Mouse (Mus musculus) liver, adult 2 months (tissue): ENCODE data around the gene Zic4. TPM values are rescaled to one million over a fixed set of nuclear protein-coding genes. Genes with fewer than 3 reads are reported as not detected.

Experiments used
- DNase-seq: peaks from one replicate; pipeline ENCODE4 v3.0.0-alpha.2; 2011; ENCODE audit warnings: low read depth, low spot score; ENCODE audit errors: extremely low read depth
- H3K27ac ChIP-seq: fragments of 200-500 bp; replicated peaks from 2 replicates; pipeline ENCODE4 v1.5.1; 2012; ENCODE audit warnings: low read depth, mild to moderate bottlenecking, control low read depth, inconsistent platforms, low read length; ENCODE audit not compliant: insufficient read depth
- H3K27me3 ChIP-seq: fragments of 200-500 bp; 2 replicates; pipeline ENCODE4 v1.6.1; 2012; ENCODE audit warnings: mild to moderate bottlenecking, moderate library complexity, low read length, inconsistent platforms; ENCODE audit not compliant: control insufficient read depth, insufficient read depth
- H3K36me3 ChIP-seq: fragments of 200-500 bp; 2 replicates; pipeline ENCODE4 v1.6.1; 2012; ENCODE audit warnings: low read length, inconsistent platforms; ENCODE audit not compliant: control insufficient read depth, insufficient read depth
- H3K4me1 ChIP-seq: fragments of 200-500 bp; 2 replicates; pipeline ENCODE4 v1.6.1; 2011; ENCODE audit warnings: low read length; ENCODE audit not compliant: control insufficient read depth, insufficient read depth
- H3K4me3 ChIP-seq: fragments of 200-500 bp; 2 replicates; pipeline ENCODE4 v1.5.1; 2011; ENCODE audit warnings: low read depth, mild to moderate bottlenecking, control low read depth, low read length, moderate library complexity; ENCODE audit not compliant: insufficient read depth
- H3K79me2 ChIP-seq: fragments of 200-500 bp; 2 replicates; pipeline ENCODE4 v1.6.1; 2012; ENCODE audit warnings: inconsistent platforms, mild to moderate bottlenecking, low read length, moderate library complexity; ENCODE audit not compliant: control insufficient read depth, insufficient read depth
- H3K9ac ChIP-seq: fragments of 200-500 bp; 2 replicates; pipeline ENCODE4 v1.6.1; 2012; ENCODE audit warnings: low read depth, mild to moderate bottlenecking, control low read depth, inconsistent platforms, low read length
- CTCF ChIP-seq: fragments of 200-500 bp; IDR thresholded peaks from 2 replicates; pipeline ENCODE4 v1.5.1; 2011; ENCODE audit warnings: low read depth, low read length, control low read depth
- POLR2A ChIP-seq: fragments of 200-500 bp; IDR thresholded peaks from 2 replicates; pipeline ENCODE4 v1.6.1; 2011; ENCODE audit warnings: low read length, control low read depth; ENCODE audit not compliant: insufficient read depth; ENCODE audit errors: extremely low read depth
- WGBS: fragments of 180-500 bp; shearing (Covaris S2); methylation state at CpG from one replicate; pipeline ENCODE4 v1.1.7; 2018; 5-methylcytosine and 5-hydroxymethylcytosine counted together
- polyA plus RNA-seq: library from polyadenylated mRNA; depleted of rRNA; stranded (reverse); fragments of >200 nt; gene quantifications from 2 replicates; pipeline ENCODE4 v1.2.3, GENCODE M21; 2012
- total RNA-seq: library from RNA; depleted of rRNA; stranded (reverse); fragments of >200 nt; gene quantifications from 2 replicates; pipeline ENCODE4 v1.2.3, GENCODE M21; 2014

Zic4 gene
- total and polyA plus RNA-seq, 2 experiments, result not detected

GRCm38 (mm10) chr9:91386891-91387739 is 24.9 kb downstream of the Zic4 start:
- H3K36me3 ChIP-seq, result no peaks in the 10 kb centered on the region
- no peak for TF ChIP-seq POLR2A
- no peak for TF ChIP-seq CTCF
- 2% methylated on average over 31 of the region's 31 CpGs for WGBS
- no peak for DNase-seq
- no peak overlapping the region for H3K4me3 ChIP-seq
- H3K9ac ChIP-seq, result no peak overlapping the region
- peaks cover 38% of the 10 kb centered on the region for H3K27me3 ChIP-seq
- no peaks in the 10 kb centered on the region for H3K4me1 ChIP-seq
- H3K27ac ChIP-seq, result no peak overlapping the region
- no peaks in the 10 kb centered on the region for H3K79me2 ChIP-seq

DNA sequence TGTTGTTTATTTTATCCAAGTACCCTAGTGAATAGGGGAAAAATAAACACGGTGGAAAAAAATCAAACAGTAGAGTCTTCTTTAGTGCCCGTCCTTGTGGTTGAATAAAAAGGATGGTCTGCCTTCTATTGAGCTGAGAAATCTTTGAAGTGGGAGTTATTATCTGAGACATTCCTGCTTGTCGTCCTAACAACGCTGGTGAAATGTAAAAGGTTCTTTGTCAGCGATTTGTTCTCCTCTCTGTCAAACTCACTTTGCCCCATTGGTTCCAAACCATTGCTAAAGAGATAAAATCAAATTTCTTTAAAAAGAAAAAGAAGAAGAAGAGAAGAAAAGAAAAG is 25.5 kb downstream of the Zic4 start:
- no peak for TF ChIP-seq CTCF
- TF ChIP-seq POLR2A, result no peak
- DNase-seq, result no peak
- no peaks in the 10 kb centered on the region for H3K36me3 ChIP-seq
- under 1% methylated on average over 5 of the region's 5 CpGs for WGBS
- H3K79me2 ChIP-seq, result no peaks in the 10 kb centered on the region
- no peaks in the 10 kb centered on the region for H3K4me1 ChIP-seq
- peaks cover 33% of the 10 kb centered on the region for H3K27me3 ChIP-seq
- no peak overlapping the region for H3K9ac ChIP-seq
- no peak overlapping the region for H3K27ac ChIP-seq
- H3K4me3 ChIP-seq, result no peak overlapping the region

- Histone ChIP-seq H3K4me1 (no peaks in the 10 kb centered on the region), H3K36me3 (no peaks in the 10 kb centered on the region), H3K27ac (no peak overlapping the region), H3K4me3 (no peak overlapping the region), H3K9ac (no peak overlapping the region), H3K79me2 (no peaks in the 10 kb centered on the region), H3K27me3 (peaks cover 31% of the 10 kb centered on the region)
- no peak for TF ChIP-seq CTCF
- TF ChIP-seq POLR2A, result no peak
- WGBS, result 5% methylated on average over 4 of the region's 4 CpGs
- DNase-seq, result no peak
Observed at GRCm38 (mm10) chr9:91388173-91388572, 26.0 kb downstream of the Zic4 start.

- H3K9ac ChIP-seq, result no peak overlapping the region
- TF ChIP-seq CTCF (no peak), POLR2A (no peak)
- no peak overlapping the region for H3K4me3 ChIP-seq
- no peaks in the 10 kb centered on the region for H3K4me1 ChIP-seq
- peaks cover 8% of the 10 kb centered on the region; the same call in 1 of the 2 replicates for H3K27me3 ChIP-seq
- no peaks in the 10 kb centered on the region for H3K36me3 ChIP-seq
- no peak for DNase-seq
- no peak overlapping the region for H3K27ac ChIP-seq
- WGBS, result 12% methylated on average over 8 of the region's 8 CpGs
- no peaks in the 10 kb centered on the region for H3K79me2 ChIP-seq
Observed at GRCm38 (mm10) chr9:91393376-91394068, 31.3 kb downstream of the Zic4 start.

DNA sequence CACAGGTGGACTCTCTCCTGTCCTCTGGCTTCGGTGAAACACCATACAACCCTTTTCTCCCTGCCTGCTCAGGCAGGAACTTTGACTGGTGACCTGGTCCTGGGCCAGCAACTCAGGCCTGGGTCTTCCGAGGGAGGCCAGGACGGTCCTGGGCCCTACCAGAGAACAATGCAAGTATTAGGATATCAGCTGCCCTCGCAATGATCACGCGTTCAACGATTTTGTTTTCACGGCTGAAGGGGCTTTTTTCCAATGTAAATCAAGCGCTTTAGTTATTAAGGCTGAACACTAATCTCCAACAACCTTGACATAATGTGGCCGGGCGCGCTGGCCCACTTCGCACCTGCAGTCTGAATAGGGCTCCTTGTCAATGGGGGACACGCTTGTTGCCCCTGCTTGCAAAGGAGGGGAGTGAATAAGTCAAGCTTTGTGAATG is 32.0 kb downstream of the Zic4 start:
- WGBS, result 3% methylated on average over 14 of the region's 14 CpGs
- Histone ChIP-seq H3K9ac (no peak overlapping the region), H3K36me3 (no peaks in the 10 kb centered on the region), H3K27ac (no peak overlapping the region), H3K27me3 (peaks cover 8% of the 10 kb centered on the region; the same call in 1 of the 2 replicates), H3K4me1 (no peaks in the 10 kb centered on the region), H3K4me3 (no peak overlapping the region), H3K79me2 (no peaks in the 10 kb centered on the region)
- no peak for DNase-seq
- TF ChIP-seq POLR2A (no peak), CTCF (no peak)

GRCm38 (mm10) chr9:91395066-91395772 is 33.0 kb downstream of the Zic4 start:
- Histone ChIP-seq H3K4me3 (no peak overlapping the region), H3K4me1 (no peaks in the 10 kb centered on the region), H3K9ac (no peak overlapping the region), H3K36me3 (no peaks in the 10 kb centered on the region), H3K27ac (no peak overlapping the region), H3K27me3 (peaks cover 10% of the 10 kb centered on the region; the same call in 1 of the 2 replicates), H3K79me2 (no peaks in the 10 kb centered on the region)
- no peak for DNase-seq
- WGBS, result 10% methylated on average over 14 of the region's 14 CpGs
- TF ChIP-seq CTCF, result no peak
- no peak for TF ChIP-seq POLR2A
